Mouse (Mus musculus) CD4-positive helper T cell, adult 2 months (primary cell): Measurements from ENCODE around the gene Pik3r2.
A peak's percentile ranks its signal among the peaks of the same experiment; 100 is the strongest.

ENCODE experiments used
- DNase-seq: peaks from one replicate; pipeline ENCODE4 v3.0.0-alpha.2; 2012; ENCODE audit warnings: low read depth, missing footprints, low spot score

Gene Pik3r2

GRCm38 (mm10) chr8:70742176-70742575 lies 34.3 kb downstream of the Pik3r2 start:
- no peak for DNase-seq

- DNase-seq: no peak
These were observed 34.9 kb downstream of the Pik3r2 start for GRCm38 (mm10) chr8:70741661-70742060.

GRCm38 (mm10) chr8:70738211-70738610 lies 38.3 kb downstream of the Pik3r2 start:
- DNase-seq: no peak

- no peak for DNase-seq
These were observed 38.8 kb downstream of the Pik3r2 start for GRCm38 (mm10) chr8:70737705-70738104.

GRCm38 (mm10) chr8:70730956-70731355 lies 45.6 kb downstream of the Pik3r2 start:
- DNase-seq: no peak

- peak; percentile 55 for DNase-seq
These were observed 46.6 kb downstream of the Pik3r2 start for GRCm38 (mm10) chr8:70729808-70730475.

- no peak for DNase-seq
These were observed 49.8 kb downstream of the Pik3r2 start for GRCm38 (mm10) chr8:70726721-70727120.

GRCm38 (mm10) chr8:70725792-70726447 lies 50.6 kb downstream of the Pik3r2 start:
- DNase-seq: no peak

- DNase-seq: no peak
These were observed 52.3 kb downstream of the Pik3r2 start for GRCm38 (mm10) chr8:70724216-70724615.

- DNase-seq: no peak
These were observed 52.9 kb downstream of the Pik3r2 start, which contains the start of gene Pde4c for GRCm38 (mm10) chr8:70723486-70724210. Gene Pde4c, plus strand, starts transcription at chr8:70723720.

- DNase-seq: no peak
These were observed 54.9 kb downstream of the Pik3r2 start for GRCm38 (mm10) chr8:70721601-70722000.

- DNase-seq: peak; percentile 77
These were observed 55.8 kb downstream of the Pik3r2 start for GRCm38 (mm10) chr8:70720739-70721138.

GRCm38 (mm10) chr8:70719796-70720270 lies 56.7 kb downstream of the Pik3r2 start:
- DNase-seq: no peak

- peak; percentile 78 for DNase-seq
These were observed 58.2 kb downstream of the Pik3r2 start, which contains the start of gene Gm3336 for GRCm38 (mm10) chr8:70718297-70718696. Gene Gm3336, plus strand, starts transcription at chr8:70718543.
